Mouse (Mus musculus): ENCODE results near the gene Osbpl6. TPM values are rescaled to one million over a fixed set of nuclear protein-coding genes. Genes with fewer than 3 reads are reported as not detected.

Gene Osbpl6
- total and polyA plus RNA-seq, 3 experiments = 0.22 TPM; not detected in 2

DNA sequence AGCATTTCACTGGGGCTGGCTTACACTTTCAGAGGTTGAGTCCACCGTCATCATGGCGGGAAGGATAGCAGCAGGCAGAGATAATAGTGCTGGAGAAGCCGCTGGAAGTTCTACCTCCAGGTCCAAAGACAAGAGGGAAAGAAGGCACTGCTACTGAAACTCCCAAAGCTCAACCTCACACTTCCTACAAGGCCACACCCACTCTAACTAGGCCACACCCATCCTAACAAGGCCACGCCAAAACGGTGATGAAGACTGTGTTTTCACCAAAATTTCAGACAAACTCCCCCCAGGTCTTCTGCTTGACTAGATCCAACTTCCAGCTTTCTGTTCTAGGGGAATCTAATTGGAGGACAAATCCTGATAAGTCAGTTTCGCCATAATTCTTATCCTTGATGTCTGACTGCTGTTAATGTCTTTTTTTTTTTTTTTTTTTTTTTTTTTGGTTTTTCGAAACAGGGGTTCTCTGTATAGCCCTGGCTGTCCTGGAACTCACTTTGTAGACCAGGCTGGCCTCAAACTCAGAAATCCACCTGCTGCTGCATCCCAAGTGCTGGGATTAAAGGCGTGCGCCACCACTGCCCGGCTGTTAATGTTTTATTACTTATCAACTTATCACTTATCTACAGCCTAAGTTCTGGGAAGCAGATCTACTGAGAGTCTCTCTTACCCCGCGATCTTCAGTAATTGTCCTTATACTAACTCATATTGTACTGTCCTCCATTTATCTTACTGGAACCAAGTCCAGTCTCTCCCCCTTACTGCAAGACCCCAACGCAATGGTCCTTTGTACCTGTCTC lies 37.2 kb upstream of the Osbpl6 start:
- Histone ChIP-seq H3K4me3 (ENCODE audit: low read depth, low read length) (no peak overlapping the region; the same call in 1 of the 2 replicates), H3K36me3 (replicated peaks) (peaks cover 23% of the 10 kb centered on the region), H3K27me3 (ENCODE audit: insufficient read depth, low read length) (no peaks in the 10 kb centered on the region), H3K4me1 (ENCODE audit: insufficient read depth, low read depth, low read length) (peaks cover 14% of the 10 kb centered on the region), H3K9me3 (replicated peaks) (no peaks in the 10 kb centered on the region)
- TF ChIP-seq GATA1 (IDR thresholded peaks at IDR 0.05; ENCODE audit: borderline replicate concordance, low read length) = no peak
- no peak for TF ChIP-seq POLR2AphosphoS5 (IDR thresholded peaks at IDR 0.05; ENCODE audit: insufficient replicate concordance, low read depth, low read length)
- ATAC-seq (ENCODE audit: extremely low read depth, insufficient number of reproducible peaks, low FRiP score, poor library complexity, severe bottlenecking) (no peak), DNase-seq (ENCODE audit: low spot score) (no peak)

DNA sequence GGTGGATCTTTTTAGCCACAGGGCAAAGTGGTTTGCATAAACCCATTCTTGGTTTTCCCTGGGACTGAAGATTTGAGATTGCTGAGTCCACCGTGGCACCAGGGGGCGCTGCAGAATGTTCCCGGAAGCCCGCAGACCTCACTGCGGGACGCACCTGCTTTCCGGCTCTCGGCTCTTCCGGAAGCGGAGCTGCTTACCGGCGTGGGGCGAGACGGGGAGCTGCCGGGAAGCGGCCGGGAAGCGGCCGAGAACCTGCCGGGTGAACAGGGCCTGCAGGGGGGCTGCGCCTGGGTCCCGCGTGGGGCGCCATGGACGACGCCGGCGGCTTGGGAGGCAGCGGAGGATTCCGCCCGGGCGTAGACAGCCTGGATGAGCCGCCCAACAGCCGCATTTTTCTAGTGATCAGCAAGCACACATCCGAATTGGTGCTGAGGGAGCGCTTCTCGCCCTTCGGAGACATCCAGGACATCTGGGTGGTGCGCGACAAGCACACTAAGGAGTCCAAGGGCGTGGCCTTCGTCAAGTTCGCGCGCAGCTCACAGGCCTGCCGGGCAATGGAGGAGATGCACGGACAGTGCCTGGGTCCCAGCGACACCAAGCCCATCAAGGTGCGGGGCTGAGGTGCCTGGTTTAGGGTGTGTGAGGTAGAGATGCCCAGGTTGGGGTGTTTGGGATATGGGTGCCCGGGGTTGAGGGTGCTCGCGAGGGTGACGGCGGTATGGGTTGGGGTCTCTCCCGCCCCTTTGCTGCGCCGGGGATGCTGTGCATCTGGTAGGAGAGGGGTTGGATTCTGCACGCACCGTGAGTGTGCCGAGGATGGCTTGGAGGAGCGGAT lies 36.3 kb upstream of the Osbpl6 start, which contains the start of gene Rbm45:
Rbm45 (plus strand) TSS at position 164 of the 835 bp plus-strand sequence.
- Histone ChIP-seq H3K4me1 (ENCODE audit: insufficient read depth, low read depth, low read length) (peaks cover 14% of the 10 kb centered on the region), H3K9me3 (replicated peaks) (no peaks in the 10 kb centered on the region), H3K36me3 (replicated peaks) (peaks cover 33% of the 10 kb centered on the region), H3K27me3 (ENCODE audit: insufficient read depth, low read length) (no peaks in the 10 kb centered on the region), H3K4me3 (ENCODE audit: low read depth, low read length) (peak within 1 kb of the TSS; percentile 98)
- ATAC-seq (ENCODE audit: extremely low read depth, insufficient number of reproducible peaks, low FRiP score, poor library complexity, severe bottlenecking) (peak; percentile 49), DNase-seq (ENCODE audit: low spot score) (peak; percentile 74)
- TF ChIP-seq GATA1 (IDR thresholded peaks at IDR 0.05; ENCODE audit: borderline replicate concordance, low read length) (no peak), TAL1 (conservative IDR thresholded peaks at IDR 0.05; ENCODE audit: low read depth, low read length) (no peak), CTCF (IDR thresholded peaks at IDR 0.05; ENCODE audit: low read depth, low read length) (peak; percentile 48), POLR2AphosphoS5 (IDR thresholded peaks at IDR 0.05; ENCODE audit: insufficient replicate concordance, low read depth, low read length) (no peak), GATA2 (IDR thresholded peaks at IDR 0.05; ENCODE audit: borderline replicate concordance, low read depth, low read length) (no peak)

DNA sequence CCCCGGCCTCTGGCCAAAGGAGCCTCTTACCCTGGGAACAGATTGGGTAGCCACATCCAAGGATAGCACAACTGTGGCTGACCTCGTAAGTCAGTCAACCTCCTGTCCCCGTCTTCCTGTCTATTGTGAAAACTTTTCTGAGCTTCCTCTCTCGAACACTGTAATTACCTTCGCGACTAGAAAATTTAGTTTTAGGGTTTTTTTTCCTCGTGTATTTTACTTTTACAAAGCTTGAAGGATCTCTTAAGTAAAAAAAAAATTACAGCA lies 35.7 kb upstream of the Osbpl6 start:
- peaks cover 38% of the 10 kb centered on the region for H3K36me3 ChIP-seq (replicated peaks)
- peaks cover 14% of the 10 kb centered on the region for H3K4me1 ChIP-seq (ENCODE audit: insufficient read depth, low read depth, low read length)
- H3K9me3 ChIP-seq (replicated peaks) = no peaks in the 10 kb centered on the region
- DNase-seq (ENCODE audit: low spot score) (no peak), ATAC-seq (ENCODE audit: extremely low read depth, insufficient number of reproducible peaks, low FRiP score, poor library complexity, severe bottlenecking) (no peak)
- no peaks in the 10 kb centered on the region for H3K27me3 ChIP-seq (ENCODE audit: insufficient read depth, low read length)
- TF ChIP-seq CTCF (IDR thresholded peaks at IDR 0.05; ENCODE audit: low read depth, low read length) (no peak), GATA2 (IDR thresholded peaks at IDR 0.05; ENCODE audit: borderline replicate concordance, low read depth, low read length) (no peak), TAL1 (conservative IDR thresholded peaks at IDR 0.05; ENCODE audit: low read depth, low read length) (no peak)
- H3K4me3 ChIP-seq (ENCODE audit: low read depth, low read length) = peak overlapping the region; percentile 98

DNA sequence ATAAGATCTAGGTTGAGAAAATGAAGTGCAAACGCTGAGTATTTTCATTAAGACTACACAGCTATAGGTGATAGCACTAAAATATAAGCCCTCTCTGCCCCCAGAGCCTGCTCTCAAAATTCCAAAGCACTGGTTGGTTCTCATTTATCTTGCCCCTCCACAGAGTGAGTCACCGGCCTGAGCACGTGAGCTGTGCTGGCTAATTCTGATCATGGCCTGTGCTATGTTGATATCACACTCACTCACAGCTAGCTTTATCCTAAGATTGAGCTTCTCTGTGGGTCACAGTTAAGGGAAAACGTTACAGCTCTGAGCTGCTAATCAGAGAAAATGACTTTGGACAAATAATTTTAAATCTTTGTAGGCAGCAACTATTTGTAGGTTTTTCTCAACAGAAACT lies 34.1 kb upstream of the Osbpl6 start:
- DNase-seq (ENCODE audit: low spot score) (peak; percentile 21), ATAC-seq (ENCODE audit: extremely low read depth, insufficient number of reproducible peaks, low FRiP score, poor library complexity, severe bottlenecking) (peak; percentile 83)

DNA sequence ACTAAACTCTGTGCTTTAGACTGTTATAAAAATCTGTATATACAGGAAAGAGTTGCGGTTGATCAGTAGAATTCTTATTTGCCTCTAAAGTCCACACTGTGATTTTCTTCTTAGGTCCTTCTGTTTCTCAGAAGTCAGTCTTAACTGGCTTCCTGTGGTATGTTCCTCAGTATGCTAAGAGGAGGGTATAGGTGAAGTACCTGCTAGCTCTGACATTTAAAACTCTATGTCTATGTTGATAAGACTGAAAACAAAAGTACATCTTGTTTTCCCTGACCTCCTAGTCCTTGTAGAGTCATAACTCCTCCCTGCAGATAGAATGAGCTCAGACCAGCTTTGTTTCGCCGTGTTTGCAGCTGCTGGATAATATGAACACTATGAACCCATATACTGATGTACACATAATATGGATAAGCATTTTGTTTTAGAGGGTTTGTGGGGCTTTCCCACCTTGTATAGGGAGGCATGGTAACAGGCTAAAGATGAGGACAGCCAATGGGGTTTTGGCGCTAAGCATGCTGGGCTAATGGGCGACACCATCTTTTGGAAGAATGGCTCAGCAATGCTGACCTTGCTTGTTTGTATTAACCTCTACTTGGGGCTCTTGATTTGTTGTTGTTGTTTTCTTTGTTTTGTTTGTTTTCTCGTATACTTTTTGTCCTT lies 31.6 kb upstream of the Osbpl6 start:
- Histone ChIP-seq H3K36me3 (replicated peaks) (peaks cover 74% of the 10 kb centered on the region), H3K4me3 (ENCODE audit: low read depth, low read length) (no peak overlapping the region), H3K4me1 (ENCODE audit: insufficient read depth, low read depth, low read length) (peaks cover 14% of the 10 kb centered on the region), H3K9me3 (replicated peaks) (no peaks in the 10 kb centered on the region), H3K27me3 (ENCODE audit: insufficient read depth, low read length) (no peaks in the 10 kb centered on the region)
- DNase-seq (ENCODE audit: low spot score) (no peak), ATAC-seq (ENCODE audit: extremely low read depth, insufficient number of reproducible peaks, low FRiP score, poor library complexity, severe bottlenecking) (no peak)
- TF ChIP-seq CTCF (IDR thresholded peaks at IDR 0.05; ENCODE audit: low read depth, low read length) = no peak
- no peak for TF ChIP-seq GATA1 (IDR thresholded peaks at IDR 0.05; ENCODE audit: borderline replicate concordance, low read length)
- no peak for TF ChIP-seq TAL1 (conservative IDR thresholded peaks at IDR 0.05; ENCODE audit: low read depth, low read length)
- TF ChIP-seq GATA2 (IDR thresholded peaks at IDR 0.05; ENCODE audit: borderline replicate concordance, low read depth, low read length) = no peak
- no peak for TF ChIP-seq POLR2AphosphoS5 (IDR thresholded peaks at IDR 0.05; ENCODE audit: insufficient replicate concordance, low read depth, low read length)

More for the DNA sequence above, 34.1 kb upstream of the Osbpl6 start:
- peaks cover 50% of the 10 kb centered on the region for H3K36me3 ChIP-seq (replicated peaks)
- H3K4me1 ChIP-seq (ENCODE audit: insufficient read depth, low read depth, low read length) = peaks cover 14% of the 10 kb centered on the region
- H3K9me3 ChIP-seq (replicated peaks) = no peaks in the 10 kb centered on the region
- H3K27me3 ChIP-seq (ENCODE audit: insufficient read depth, low read length) = no peaks in the 10 kb centered on the region
- H3K4me3 ChIP-seq (ENCODE audit: low read depth, low read length) = no peak overlapping the region; the same call in 1 of the 2 replicates
- no peak for TF ChIP-seq TAL1 (conservative IDR thresholded peaks at IDR 0.05; ENCODE audit: low read depth, low read length)

DNA sequence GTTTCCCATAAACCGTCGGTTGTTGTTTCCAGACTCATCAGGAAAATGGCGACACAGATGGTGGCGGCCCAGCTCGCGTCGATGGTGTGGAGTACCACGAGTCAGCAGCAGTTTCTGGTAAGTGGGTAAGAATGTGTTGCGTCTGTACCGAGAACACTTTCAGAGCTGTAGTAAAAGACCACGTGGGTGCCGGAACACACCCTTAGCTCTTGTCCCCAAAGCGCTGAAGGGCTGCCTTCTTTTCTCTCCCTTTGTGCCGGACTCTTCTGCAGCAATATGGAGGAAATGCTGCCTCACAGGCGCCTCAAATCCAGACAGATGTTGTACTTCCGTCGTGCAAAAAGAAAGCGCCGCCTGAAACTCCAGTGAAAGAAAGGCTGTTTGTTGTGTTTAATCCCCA lies 27.7 kb upstream of the Osbpl6 start:
- TF ChIP-seq POLR2AphosphoS5 (IDR thresholded peaks at IDR 0.05; ENCODE audit: insufficient replicate concordance, low read depth, low read length) (no peak), TAL1 (conservative IDR thresholded peaks at IDR 0.05; ENCODE audit: low read depth, low read length) (no peak), GATA1 (IDR thresholded peaks at IDR 0.05; ENCODE audit: borderline replicate concordance, low read length) (no peak), GATA2 (IDR thresholded peaks at IDR 0.05; ENCODE audit: borderline replicate concordance, low read depth, low read length) (no peak), CTCF (IDR thresholded peaks at IDR 0.05; ENCODE audit: low read depth, low read length) (no peak)
- H3K36me3 ChIP-seq (replicated peaks) = peaks cover 90% of the 10 kb centered on the region
- no peaks in the 10 kb centered on the region for H3K9me3 ChIP-seq (replicated peaks)
- H3K4me1 ChIP-seq (ENCODE audit: insufficient read depth, low read depth, low read length) = no peaks in the 10 kb centered on the region
- DNase-seq (ENCODE audit: low spot score) = no peak
- ATAC-seq (ENCODE audit: extremely low read depth, insufficient number of reproducible peaks, low FRiP score, poor library complexity, severe bottlenecking) = no peak
- H3K27me3 ChIP-seq (ENCODE audit: insufficient read depth, low read length) = no peaks in the 10 kb centered on the region
- no peak overlapping the region for H3K4me3 ChIP-seq (ENCODE audit: low read depth, low read length)
